Mouse (Mus musculus): ENCODE measurements around the gene Olfr1337. TPM values are rescaled to one million over a fixed set of nuclear protein-coding genes. Genes with fewer than 3 reads are reported as not detected.
"Not testable (repeated sequence)": the region's sequence is repeated elsewhere in the genome, so short reads cannot be mapped to it uniquely, and the experiment has no call there.

The Olfr1337 gene
- polyA plus RNA-seq (2016; fragmentation: Nextera tagmentation; extraction: Ambion mirVana) = not detected in 2 replicates

- Histone ChIP-seq H3K36me3 (replicated peaks) (no peaks in the 10 kb centered on the region), H3K9me3 (no peaks in the 10 kb centered on the region), H3K4me3 (no peak within 1 kb of the TSS), H3K27me3 (ENCODE audit: poor library complexity, severe bottlenecking) (no peaks in the 10 kb centered on the region), H3K4me1 (no peaks in the 10 kb centered on the region), H3K27ac (no peak within 1 kb of the TSS)
- WGBS = 83% methylated on average over 2 of the region's 2 CpGs
- DNase-seq (ENCODE audit: extremely low spot score, low spot score) = no peak
Measured at GRCm38 (mm10) chr4:118782486-118782885, at the start of gene Olfr1337. Gene Olfr1337 (minus strand): TSS chr4:118782586.

- H3K27ac ChIP-seq = no peak overlapping the region
- no peak overlapping the region for H3K4me3 ChIP-seq
- no peaks in the 10 kb centered on the region for H3K4me1 ChIP-seq
- WGBS = 89% methylated on average over 1 of the region's 1 CpGs
- no peaks in the 10 kb centered on the region for H3K27me3 ChIP-seq (ENCODE audit: poor library complexity, severe bottlenecking)
- H3K9me3 ChIP-seq = no peaks in the 10 kb centered on the region
- no peak for DNase-seq (ENCODE audit: extremely low spot score, low spot score)
- no peaks in the 10 kb centered on the region for H3K36me3 ChIP-seq (replicated peaks)
Measured at GRCm38 (mm10) chr4:118818921-118819320, 36.5 kb upstream of the Olfr1337 start.

GRCm38 (mm10) chr4:118809844-118810243, 27.5 kb upstream of the Olfr1337 start, which contains the start of gene Olfr1335:
Gene Olfr1335 (minus strand): TSS chr4:118809944.
- Histone ChIP-seq H3K9me3 (no peaks in the 10 kb centered on the region), H3K4me3 (no peak within 1 kb of the TSS), H3K4me1 (no peaks in the 10 kb centered on the region), H3K36me3 (replicated peaks) (no peaks in the 10 kb centered on the region), H3K27me3 (ENCODE audit: poor library complexity, severe bottlenecking) (no peaks in the 10 kb centered on the region), H3K27ac (no peak within 1 kb of the TSS)
- 91% methylated on average over 4 of the region's 4 CpGs for WGBS
- no peak for DNase-seq (ENCODE audit: extremely low spot score, low spot score)

- H3K9me3 ChIP-seq; H3K4me1 ChIP-seq; H3K36me3 ChIP-seq (replicated peaks); DNase-seq (ENCODE audit: extremely low spot score, low spot score); H3K4me3 ChIP-seq; H3K27ac ChIP-seq; H3K27me3 ChIP-seq (ENCODE audit: poor library complexity, severe bottlenecking): not testable (repeated sequence)
Measured at GRCm38 (mm10) chr4:118792796-118793195, 10.4 kb upstream of the Olfr1337 start.

- Histone ChIP-seq H3K4me1 (no peaks in the 10 kb centered on the region), H3K9me3 (no peaks in the 10 kb centered on the region), H3K36me3 (replicated peaks) (no peaks in the 10 kb centered on the region), H3K27ac (no peak within 1 kb of the TSS), H3K4me3 (no peak within 1 kb of the TSS), H3K27me3 (ENCODE audit: poor library complexity, severe bottlenecking) (no peaks in the 10 kb centered on the region)
- 91% methylated on average over 1 of the region's 1 CpGs for WGBS
- no peak for DNase-seq (ENCODE audit: extremely low spot score, low spot score)
Measured at GRCm38 (mm10) chr4:118758637-118759036, 23.7 kb downstream of the Olfr1337 start, which contains the start of gene Olfr1338. Gene Olfr1338 (minus strand): TSS chr4:118758737.

- DNase-seq (ENCODE audit: extremely low spot score, low spot score) = no peak
- peaks cover 48% of the 10 kb centered on the region for H3K27me3 ChIP-seq (ENCODE audit: poor library complexity, severe bottlenecking)
- WGBS = 4% methylated on average over 16 of the region's 16 CpGs
- H3K36me3 ChIP-seq (replicated peaks) = no peaks in the 10 kb centered on the region
- peak overlapping the region; percentile 29; the same call in 1 of the 2 replicates for H3K4me3 ChIP-seq
- peaks cover 13% of the 10 kb centered on the region for H3K9me3 ChIP-seq
- H3K4me1 ChIP-seq = peaks cover 16% of the 10 kb centered on the region
- no peak overlapping the region for H3K27ac ChIP-seq
Measured at GRCm38 (mm10) chr4:118741881-118742280, 40.5 kb downstream of the Olfr1337 start.

- peaks cover 5% of the 10 kb centered on the region for H3K9me3 ChIP-seq
- no peaks in the 10 kb centered on the region for H3K36me3 ChIP-seq (replicated peaks)
- DNase-seq (ENCODE audit: extremely low spot score, low spot score) = no peak
- 5% methylated on average over 11 of the region's 11 CpGs for WGBS
- H3K27me3 ChIP-seq (ENCODE audit: poor library complexity, severe bottlenecking) = peaks cover 48% of the 10 kb centered on the region
- peak overlapping the region; percentile 29 for H3K4me3 ChIP-seq
- peaks cover 16% of the 10 kb centered on the region for H3K4me1 ChIP-seq
- no peak overlapping the region for H3K27ac ChIP-seq
Measured at GRCm38 (mm10) chr4:118740988-118741698, 41.2 kb downstream of the Olfr1337 start.

- peaks cover 16% of the 10 kb centered on the region for H3K4me1 ChIP-seq
- 57% methylated on average over 3 of the region's 3 CpGs for WGBS
- DNase-seq (ENCODE audit: extremely low spot score, low spot score) = no peak
- H3K27me3 ChIP-seq (ENCODE audit: poor library complexity, severe bottlenecking) = peaks cover 48% of the 10 kb centered on the region
- no peak overlapping the region for H3K4me3 ChIP-seq
- no peaks in the 10 kb centered on the region for H3K36me3 ChIP-seq (replicated peaks)
- no peaks in the 10 kb centered on the region for H3K9me3 ChIP-seq
- no peak overlapping the region for H3K27ac ChIP-seq
Measured at GRCm38 (mm10) chr4:118739574-118739973, 42.8 kb downstream of the Olfr1337 start.

GRCm38 (mm10) chr4:118731875-118732274, 50.5 kb downstream of the Olfr1337 start, which contains the start of gene Olfr1339:
Gene Olfr1339 (plus strand): TSS chr4:118732175.
- Histone ChIP-seq H3K36me3 (replicated peaks) (no peaks in the 10 kb centered on the region), H3K27me3 (ENCODE audit: poor library complexity, severe bottlenecking) (no peaks in the 10 kb centered on the region), H3K4me1 (no peaks in the 10 kb centered on the region), H3K9me3 (no peaks in the 10 kb centered on the region), H3K27ac (no peak within 1 kb of the TSS), H3K4me3 (no peak within 1 kb of the TSS)
- 94% methylated on average over 1 of the region's 1 CpGs for WGBS
- no peak for DNase-seq (ENCODE audit: extremely low spot score, low spot score)

Other genes with a start within 250 kb of the Olfr1337 start
- 0.68 and 0.76 TPM in 2 replicates for gene Tmem125, start 238.5 kb downstream of the Olfr1337 start, polyA plus RNA-seq (2016; fragmentation: Nextera tagmentation; extraction: Ambion mirVana)
- 0.73 and 0.94 TPM in 2 replicates for gene Cfap57, start 161.8 kb downstream of the Olfr1337 start, polyA plus RNA-seq (2016; fragmentation: Nextera tagmentation; extraction: Ambion mirVana)
- 210 and 221 TPM in 2 replicates for gene Ebna1bp2, start 161.8 kb downstream of the Olfr1337 start, polyA plus RNA-seq (2016; fragmentation: Nextera tagmentation; extraction: Ambion mirVana)
- not detected in 2 replicates for gene Olfr62, start 123.6 kb downstream of the Olfr1337 start, polyA plus RNA-seq (2016; fragmentation: Nextera tagmentation; extraction: Ambion mirVana)
- not detected in 2 replicates for gene Olfr1342, start 89.8 kb downstream of the Olfr1337 start, polyA plus RNA-seq (2016; fragmentation: Nextera tagmentation; extraction: Ambion mirVana)
- gene Olfr1341, start 79.1 kb downstream of the Olfr1337 start, polyA plus RNA-seq (2016; fragmentation: Nextera tagmentation; extraction: Ambion mirVana) = not detected in 2 replicates
- gene Olfr1340, start 62.4 kb downstream of the Olfr1337 start, polyA plus RNA-seq (2016; fragmentation: Nextera tagmentation; extraction: Ambion mirVana) = not detected in 2 replicates
- gene Olfr1339, start 50.4 kb downstream of the Olfr1337 start, polyA plus RNA-seq (2016; fragmentation: Nextera tagmentation; extraction: Ambion mirVana) = not detected in 2 replicates
- not detected in 2 replicates for gene Olfr1338, start 23.8 kb downstream of the Olfr1337 start, polyA plus RNA-seq (2016; fragmentation: Nextera tagmentation; extraction: Ambion mirVana)
- not detected in 2 replicates for gene Olfr1335, start 27.4 kb upstream of the Olfr1337 start, polyA plus RNA-seq (2016; fragmentation: Nextera tagmentation; extraction: Ambion mirVana)
- gene Olfr1333, start 53.7 kb upstream of the Olfr1337 start, polyA plus RNA-seq (2016; fragmentation: Nextera tagmentation; extraction: Ambion mirVana) = not detected in 2 replicates
- not detected in 2 replicates for gene Olfr1331, start 82.1 kb upstream of the Olfr1337 start, polyA plus RNA-seq (2016; fragmentation: Nextera tagmentation; extraction: Ambion mirVana)
- not detected in 2 replicates for gene Olfr1330, start 106.0 kb upstream of the Olfr1337 start, polyA plus RNA-seq (2016; fragmentation: Nextera tagmentation; extraction: Ambion mirVana)
- gene Olfr1329, start 134.9 kb upstream of the Olfr1337 start, polyA plus RNA-seq (2016; fragmentation: Nextera tagmentation; extraction: Ambion mirVana) = not detected in 2 replicates
- gene Olfr1328, start 156.0 kb upstream of the Olfr1337 start, polyA plus RNA-seq (2016; fragmentation: Nextera tagmentation; extraction: Ambion mirVana) = not detected in 2 replicates
- not detected in 2 replicates for gene Lao1, start 179.0 kb upstream of the Olfr1337 start, polyA plus RNA-seq (2016; fragmentation: Nextera tagmentation; extraction: Ambion mirVana)

All from forebrain, embryonic 10.5 days (tissue).